Mouse (Mus musculus): ENCODE measurements around the gene Prodh2. TPM values are rescaled to one million over a fixed set of nuclear protein-coding genes. Genes with fewer than 3 reads are reported as not detected.
"Not testable (repeated sequence)": the region's sequence is repeated elsewhere in the genome, so short reads cannot be mapped to it uniquely, and the experiment has no call there.

Prodh2 gene
- polyA plus RNA-seq, 1 experiment from 2014 or later = not detected

DNA sequence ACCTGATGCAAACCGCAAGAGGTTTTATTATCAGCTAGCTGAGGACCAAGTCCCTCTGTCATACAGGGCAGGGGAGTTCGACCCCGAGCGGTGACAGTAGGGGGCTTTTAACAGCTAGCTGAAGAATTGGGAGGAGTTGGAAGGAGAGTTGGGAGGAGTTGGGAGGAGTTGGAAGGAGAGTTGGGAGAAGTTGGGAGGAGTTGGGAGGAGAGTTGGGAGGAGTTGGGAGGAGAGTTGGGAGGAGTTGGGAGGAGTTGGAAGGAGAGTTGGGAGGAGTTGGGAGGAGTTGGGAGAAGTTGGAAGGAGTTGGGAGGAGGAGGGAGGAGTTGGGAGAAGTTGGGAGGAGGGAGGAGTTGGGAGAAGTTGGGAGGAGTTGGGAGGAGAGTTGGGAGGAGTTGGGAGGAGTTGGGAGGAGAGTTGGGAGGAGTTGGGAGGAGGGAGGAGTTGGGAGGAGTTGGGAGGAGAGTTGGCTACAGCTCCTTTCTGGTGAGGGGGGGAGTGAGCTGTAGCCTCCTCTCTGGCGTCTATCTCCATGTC is 2.2 kb downstream of the Prodh2 start:
- not testable (repeated sequence) for H3K4me2 ChIP-seq (replicated peaks); ATAC-seq (replicated peaks); H3K9me3 ChIP-seq; H3K9ac ChIP-seq (replicated peaks); H3K27ac ChIP-seq (replicated peaks); H3K36me3 ChIP-seq; H3K4me3 ChIP-seq; H3K27me3 ChIP-seq; H3K4me1 ChIP-seq
- WGBS = 67% methylated on average over 5 of the region's 5 CpGs

- not testable (repeated sequence) for H3K27me3 ChIP-seq; H3K9ac ChIP-seq (replicated peaks); H3K27ac ChIP-seq (replicated peaks); H3K4me2 ChIP-seq (replicated peaks); H3K36me3 ChIP-seq; ATAC-seq (replicated peaks); H3K4me1 ChIP-seq; H3K4me3 ChIP-seq; H3K9me3 ChIP-seq
- WGBS = 61% methylated on average over 5 of the region's 5 CpGs
These were observed 7.7 kb downstream of the Prodh2 start for GRCm38 (mm10) chr7:30501159-30501558.

GRCm38 (mm10) chr7:30508061-30508460 is 14.6 kb downstream of the Prodh2 start:
- Histone ChIP-seq H3K9ac (replicated peaks) (no peak overlapping the region), H3K4me3 (no peak overlapping the region), H3K27me3 (no peaks in the 10 kb centered on the region), H3K4me1 (no peaks in the 10 kb centered on the region), H3K36me3 (no peaks in the 10 kb centered on the region), H3K9me3 (no peaks in the 10 kb centered on the region), H3K27ac (replicated peaks) (no peak overlapping the region), H3K4me2 (replicated peaks) (no peak overlapping the region)
- no peak for ATAC-seq (replicated peaks)
- WGBS = 80% methylated on average over 4 of the region's 4 CpGs

DNA sequence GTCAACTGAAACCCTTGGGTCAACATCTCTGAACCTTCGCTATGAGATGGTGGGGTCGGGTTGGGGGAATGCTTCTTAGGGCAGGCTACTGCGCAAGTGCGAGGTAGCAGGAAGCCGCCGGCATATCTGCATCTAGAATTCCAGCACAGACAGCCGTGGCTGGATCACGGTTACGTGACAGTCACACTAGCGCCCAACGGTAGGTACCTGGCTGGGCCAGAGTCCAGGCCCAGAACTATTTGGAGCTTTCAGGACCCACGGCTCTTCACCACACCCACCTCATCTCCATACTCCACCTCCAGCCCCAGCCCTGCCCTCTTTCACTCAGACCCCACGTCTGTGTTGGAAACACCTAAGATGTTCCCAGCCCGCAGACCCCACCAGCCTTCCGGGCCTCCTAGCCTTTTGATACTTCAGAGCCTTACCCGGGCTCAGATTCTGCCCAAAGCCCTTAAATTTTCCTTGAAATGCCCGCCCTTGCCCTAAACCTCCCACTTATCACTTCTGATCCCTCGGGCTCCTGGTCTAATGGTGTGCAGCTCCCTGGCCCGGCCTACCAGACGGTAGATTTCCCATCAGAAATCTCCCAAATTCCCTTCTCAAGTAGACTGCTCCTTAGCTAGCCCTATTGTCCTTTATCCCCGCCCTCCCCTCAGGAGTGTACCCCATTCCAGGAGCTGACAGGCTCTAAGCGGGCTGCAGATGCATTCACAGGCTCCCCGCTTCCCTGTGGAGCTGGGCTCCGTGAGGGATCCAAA is 21.8 kb downstream of the Prodh2 start:
- Histone ChIP-seq H3K9ac (replicated peaks) (no peak overlapping the region), H3K27me3 (no peaks in the 10 kb centered on the region), H3K4me3 (no peak overlapping the region), H3K4me1 (0 out of 2 replicates have a peak, but pooled peaks cover 2% of the 10 kb centered on the region), H3K4me2 (replicated peaks) (no peak overlapping the region), H3K9me3 (no peaks in the 10 kb centered on the region), H3K27ac (replicated peaks) (no peak overlapping the region), H3K36me3 (no peaks in the 10 kb centered on the region)
- 60% methylated on average over 24 of the region's 24 CpGs for WGBS
- ATAC-seq (replicated peaks) = no peak

- no peak overlapping the region for H3K4me2 ChIP-seq (replicated peaks)
- 46% methylated on average over 8 of the region's 8 CpGs for WGBS
- H3K9ac ChIP-seq (replicated peaks) = no peak overlapping the region
- H3K27ac ChIP-seq (replicated peaks) = no peak overlapping the region
- H3K4me3 ChIP-seq = no peak overlapping the region
- peaks cover 10% of the 10 kb centered on the region; the same call in 1 of the 2 replicates for H3K4me1 ChIP-seq
- peaks cover 6% of the 10 kb centered on the region for H3K36me3 ChIP-seq
- ATAC-seq (replicated peaks) = no peak
- H3K27me3 ChIP-seq = no peaks in the 10 kb centered on the region
- no peaks in the 10 kb centered on the region for H3K9me3 ChIP-seq
These were observed 24.9 kb downstream of the Prodh2 start for GRCm38 (mm10) chr7:30518325-30518724.

DNA sequence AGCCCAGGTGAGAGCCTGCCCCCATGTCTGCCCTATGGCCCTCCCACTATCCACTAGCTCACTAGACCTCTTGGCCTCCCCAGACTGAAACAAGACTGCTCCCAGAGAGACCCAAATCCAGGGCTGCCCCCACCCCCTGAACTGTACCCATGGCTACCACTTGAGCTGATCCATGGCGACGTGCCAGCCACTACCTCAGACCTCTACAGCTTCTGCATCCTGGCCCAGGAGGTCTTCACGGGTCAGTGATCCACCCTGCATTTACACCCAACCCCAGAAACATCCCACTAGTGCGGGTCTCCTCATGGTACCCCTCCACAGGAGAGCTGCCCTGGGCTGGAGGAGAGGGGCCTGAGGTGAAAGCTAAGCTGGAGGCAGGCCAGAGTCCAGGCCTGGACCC is 27.0 kb downstream of the Prodh2 start:
- Histone ChIP-seq H3K4me1 (peaks cover 10% of the 10 kb centered on the region; the same call in 1 of the 2 replicates), H3K27me3 (no peaks in the 10 kb centered on the region), H3K36me3 (peaks cover 24% of the 10 kb centered on the region), H3K4me3 (no peak overlapping the region), H3K9ac (replicated peaks) (no peak overlapping the region), H3K9me3 (no peaks in the 10 kb centered on the region), H3K4me2 (replicated peaks) (no peak overlapping the region), H3K27ac (replicated peaks) (no peak overlapping the region)
- ATAC-seq (replicated peaks) = 0 out of 2 replicates have a peak, but pooled peaks have one; percentile 18
- 61% methylated on average over 4 of the region's 4 CpGs for WGBS

DNA sequence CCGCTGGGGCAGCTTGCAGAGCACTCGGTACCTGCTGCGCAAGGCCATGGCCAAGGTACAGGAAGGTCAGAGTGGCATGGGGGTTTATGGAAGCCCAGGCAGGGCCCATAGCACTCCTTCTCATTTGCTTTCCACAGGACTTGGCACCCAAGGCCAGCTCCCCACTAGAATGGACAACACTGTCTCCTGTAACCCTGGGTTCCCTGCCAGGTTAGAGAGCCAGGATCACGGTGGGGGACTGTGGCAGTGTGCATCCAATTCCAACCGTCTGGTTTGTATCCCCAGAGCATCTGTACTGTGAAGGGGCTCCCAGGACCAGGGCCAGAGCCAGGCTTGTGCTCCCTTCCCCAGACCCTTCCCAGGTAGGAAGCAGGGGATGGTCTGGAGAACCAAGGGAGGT is 27.4 kb downstream of the Prodh2 start:
- H3K27me3 ChIP-seq = no peaks in the 10 kb centered on the region
- peaks cover 10% of the 10 kb centered on the region; the same call in 1 of the 2 replicates for H3K4me1 ChIP-seq
- no peak overlapping the region for H3K9ac ChIP-seq (replicated peaks)
- H3K4me2 ChIP-seq (replicated peaks) = no peak overlapping the region
- WGBS = 64% methylated on average over 5 of the region's 5 CpGs
- no peak overlapping the region for H3K4me3 ChIP-seq
- peaks cover 29% of the 10 kb centered on the region for H3K36me3 ChIP-seq
- ATAC-seq (replicated peaks) = no peak
- no peak overlapping the region for H3K27ac ChIP-seq (replicated peaks)
- H3K9me3 ChIP-seq = no peaks in the 10 kb centered on the region

DNA sequence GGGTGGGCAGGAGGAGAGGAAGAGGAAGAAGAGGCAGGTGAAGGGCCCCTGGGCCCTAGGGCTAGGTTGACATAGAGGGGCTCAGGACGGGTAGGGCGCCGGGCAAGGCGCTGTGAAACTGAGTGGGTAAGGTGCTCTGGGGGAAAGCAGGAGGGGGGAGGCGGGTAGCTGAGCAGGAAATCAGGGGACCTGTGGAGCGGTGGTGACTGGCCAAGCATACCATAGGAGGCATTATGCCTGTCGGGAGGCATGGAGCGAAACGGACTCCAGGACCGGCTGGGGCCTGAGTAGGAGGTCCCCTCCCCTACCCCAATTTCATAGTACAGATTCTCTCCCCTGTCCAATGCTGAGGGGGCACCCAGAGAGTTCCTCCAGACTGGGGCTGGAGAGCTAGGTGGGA is 29.4 kb downstream of the Prodh2 start:
- no peak overlapping the region for H3K4me2 ChIP-seq (replicated peaks)
- ATAC-seq (replicated peaks) = no peak
- peaks cover 49% of the 10 kb centered on the region for H3K36me3 ChIP-seq
- no peak overlapping the region for H3K9ac ChIP-seq (replicated peaks)
- WGBS = 86% methylated on average over 10 of the region's 10 CpGs
- H3K9me3 ChIP-seq = no peaks in the 10 kb centered on the region
- H3K27me3 ChIP-seq = no peaks in the 10 kb centered on the region
- no peak overlapping the region for H3K27ac ChIP-seq (replicated peaks)
- no peak overlapping the region for H3K4me3 ChIP-seq
- peaks cover 18% of the 10 kb centered on the region; the same call in 1 of the 2 replicates for H3K4me1 ChIP-seq

DNA sequence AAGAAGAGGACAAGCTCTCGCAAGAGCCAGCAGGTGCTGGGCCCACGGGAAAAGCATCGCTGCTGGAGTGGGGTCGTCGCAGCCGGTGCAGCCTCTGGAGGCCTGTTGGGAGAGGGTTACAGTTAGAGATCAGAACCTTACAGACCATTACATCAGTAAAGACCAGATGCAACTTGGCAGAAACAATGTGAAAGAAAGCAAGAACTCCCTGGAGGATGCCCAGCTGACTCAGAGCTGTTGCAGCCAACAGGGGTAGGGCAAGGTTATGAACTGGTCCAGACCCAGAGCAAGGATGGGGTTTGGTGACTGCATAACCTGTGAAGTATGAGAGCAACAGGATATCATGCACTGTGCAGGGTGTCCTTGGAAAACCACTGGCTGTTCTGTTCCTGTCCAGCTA is 31.1 kb downstream of the Prodh2 start:
- no peaks in the 10 kb centered on the region for H3K27me3 ChIP-seq
- H3K4me2 ChIP-seq (replicated peaks) = no peak overlapping the region
- H3K4me1 ChIP-seq = peaks cover 18% of the 10 kb centered on the region; the same call in 1 of the 2 replicates
- WGBS = 86% methylated on average over 6 of the region's 6 CpGs
- peaks cover 65% of the 10 kb centered on the region for H3K36me3 ChIP-seq
- H3K9me3 ChIP-seq = no peaks in the 10 kb centered on the region
- no peak for ATAC-seq (replicated peaks)
- no peak overlapping the region for H3K9ac ChIP-seq (replicated peaks)
- H3K4me3 ChIP-seq = no peak overlapping the region
- H3K27ac ChIP-seq (replicated peaks) = no peak overlapping the region

- Histone ChIP-seq H3K4me3 (no peak overlapping the region), H3K4me2 (replicated peaks) (no peak overlapping the region), H3K27ac (replicated peaks) (no peak overlapping the region), H3K4me1 (0 out of 2 replicates have a peak, but pooled peaks cover 11% of the 10 kb centered on the region), H3K9me3 (no peaks in the 10 kb centered on the region), H3K36me3 (peaks cover 80% of the 10 kb centered on the region), H3K27me3 (no peaks in the 10 kb centered on the region), H3K9ac (replicated peaks) (0 out of 2 replicates have a peak overlapping the region, but pooled peaks have one; percentile 15)
- WGBS = 41% methylated on average over 10 of the region's 10 CpGs
- no peak for ATAC-seq (replicated peaks)
These were observed 32.5 kb downstream of the Prodh2 start for GRCm38 (mm10) chr7:30525954-30526353.

DNA sequence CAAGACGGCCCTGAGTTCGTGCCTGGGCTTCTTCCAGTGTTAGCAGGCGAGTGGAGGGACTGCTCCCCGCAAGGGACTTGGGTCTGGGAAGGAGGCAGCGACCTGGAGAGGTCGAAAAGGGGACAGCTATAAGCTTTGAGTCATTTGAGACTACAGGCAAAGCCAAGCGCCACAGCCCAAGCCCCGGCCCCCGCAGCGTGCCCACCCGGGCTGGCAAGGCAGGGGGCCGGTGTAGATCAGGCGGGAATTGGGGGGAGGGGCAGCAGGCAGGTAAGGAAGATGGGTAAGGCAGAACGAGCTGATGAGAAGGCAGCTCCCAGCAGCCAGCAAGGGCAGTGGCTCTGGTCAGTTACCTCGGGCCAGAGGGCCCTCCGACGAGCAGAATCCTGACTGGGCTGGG is 33.0 kb downstream of the Prodh2 start:
- H3K27ac ChIP-seq (replicated peaks) = no peak overlapping the region
- no peak for ATAC-seq (replicated peaks)
- 0 out of 2 replicates have a peak overlapping the region, but pooled peaks have one; percentile 15 for H3K9ac ChIP-seq (replicated peaks)
- WGBS = 28% methylated on average over 17 of the region's 17 CpGs
- H3K27me3 ChIP-seq = no peaks in the 10 kb centered on the region
- H3K36me3 ChIP-seq = peaks cover 83% of the 10 kb centered on the region
- H3K4me1 ChIP-seq = peaks cover 12% of the 10 kb centered on the region
- H3K4me2 ChIP-seq (replicated peaks) = no peak overlapping the region
- H3K4me3 ChIP-seq = no peak overlapping the region
- no peaks in the 10 kb centered on the region for H3K9me3 ChIP-seq

DNA sequence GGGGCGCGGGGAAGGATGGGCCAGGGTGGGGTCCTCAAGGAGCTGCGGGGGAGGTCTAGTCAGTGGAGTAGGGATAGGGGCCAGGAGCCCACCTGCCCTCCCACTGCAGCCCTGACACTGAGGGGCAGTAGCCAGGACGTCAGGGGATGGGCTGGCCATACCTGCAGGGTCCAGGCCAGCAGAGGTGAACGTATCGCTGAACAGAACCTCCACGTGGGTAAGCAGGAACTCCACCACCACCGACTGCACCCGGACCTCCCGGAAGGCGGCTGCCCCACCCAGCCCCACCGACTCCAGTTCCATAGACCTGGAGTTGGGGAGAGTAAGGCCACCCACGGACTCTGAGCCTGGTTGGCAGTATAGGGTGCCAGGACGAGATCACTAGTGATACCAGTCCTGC is 33.6 kb downstream of the Prodh2 start:
- H3K36me3 ChIP-seq = peaks cover 89% of the 10 kb centered on the region
- no peaks in the 10 kb centered on the region for H3K9me3 ChIP-seq
- no peaks in the 10 kb centered on the region for H3K27me3 ChIP-seq
- WGBS = 82% methylated on average over 14 of the region's 14 CpGs
- no peak overlapping the region for H3K4me3 ChIP-seq
- H3K9ac ChIP-seq (replicated peaks) = no peak overlapping the region
- H3K4me1 ChIP-seq = peaks cover 18% of the 10 kb centered on the region
- ATAC-seq (replicated peaks) = no peak
- H3K27ac ChIP-seq (replicated peaks) = no peak overlapping the region
- no peak overlapping the region for H3K4me2 ChIP-seq (replicated peaks)
